Mouse (Mus musculus): Measurements from ENCODE around the gene Hist1h2bh.
A peak's percentile ranks its signal among the peaks of the same experiment; 100 is the strongest.
"Not testable (repeated sequence)": the region's sequence is repeated elsewhere in the genome, so short reads cannot be mapped to it uniquely, and the experiment has no call there.

The Hist1h2bh gene

DNA sequence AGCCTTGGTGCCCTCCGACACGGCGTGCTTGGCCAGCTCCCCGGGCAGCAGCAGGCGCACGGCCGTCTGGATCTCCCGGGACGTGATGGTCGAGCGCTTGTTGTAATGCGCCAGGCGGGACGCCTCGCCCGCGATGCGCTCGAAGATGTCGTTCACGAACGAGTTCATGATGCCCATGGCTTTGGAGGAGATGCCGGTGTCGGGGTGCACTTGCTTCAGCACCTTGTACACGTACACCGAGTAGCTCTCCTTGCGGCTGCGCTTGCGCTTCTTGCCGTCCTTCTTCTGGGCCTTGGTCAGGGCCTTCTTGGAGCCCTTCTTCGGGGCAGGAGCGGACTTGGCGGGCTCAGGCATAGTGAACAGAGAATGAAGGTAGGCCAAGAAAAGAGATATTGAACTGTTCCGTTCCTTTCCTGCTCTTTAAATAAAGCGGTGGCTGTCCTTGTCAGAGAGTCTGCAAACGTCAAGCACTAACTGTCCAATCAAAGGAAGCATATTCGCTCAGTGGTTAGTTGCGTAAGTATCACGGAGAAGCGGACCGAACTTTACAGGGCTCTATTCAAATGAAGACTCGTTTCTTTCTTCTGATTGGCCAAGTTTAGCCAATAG lies at the start of gene Hist1h2bh:
TSS of gene Hist1h2bh (minus strand) at position 394 of the 609 bp plus-strand sequence.
- DNase-seq (ENCODE audit: low spot score), result peak; percentile 95

DNA sequence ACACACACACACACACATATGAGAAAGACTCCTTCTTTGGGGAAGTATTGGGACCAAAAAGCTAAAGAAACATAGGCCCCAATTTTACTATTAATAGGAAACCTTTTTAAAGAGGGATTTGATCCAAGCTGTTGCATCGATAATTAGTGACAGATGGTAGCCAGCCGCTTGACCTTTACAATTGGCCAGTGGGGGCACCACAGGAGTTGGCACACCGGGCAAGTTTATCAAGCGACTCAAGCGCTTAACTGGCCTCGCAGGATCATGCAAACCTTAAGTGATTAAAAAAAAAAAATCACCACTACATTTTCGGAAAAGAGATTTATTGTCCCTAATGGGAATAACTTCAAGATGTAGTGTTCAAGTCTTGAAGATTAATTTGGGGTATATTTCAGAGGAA lies 49.4 kb upstream of the Hist1h2bh start:
- DNase-seq (ENCODE audit: low spot score), result no peak

DNA sequence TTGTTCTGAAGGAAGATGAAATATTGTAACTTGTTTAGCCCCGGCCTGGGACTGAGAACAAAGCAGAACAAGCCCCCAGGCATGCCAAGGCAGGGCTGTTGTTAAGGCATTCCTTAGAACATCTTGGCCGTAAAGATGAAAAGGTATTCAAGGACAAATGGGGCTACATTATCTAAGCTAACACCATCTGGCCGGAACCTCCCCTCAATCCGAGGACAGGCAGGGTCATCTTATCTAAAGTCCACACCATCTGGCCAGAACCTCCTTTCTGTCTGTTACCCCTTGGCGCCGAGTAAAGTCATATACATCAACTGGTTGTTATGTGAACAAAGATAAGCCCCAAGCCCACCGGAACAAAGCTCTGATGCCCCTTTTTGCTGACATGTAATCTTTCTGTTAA lies 48.7 kb upstream of the Hist1h2bh start:
- not testable (repeated sequence) for DNase-seq (ENCODE audit: low spot score)

DNA sequence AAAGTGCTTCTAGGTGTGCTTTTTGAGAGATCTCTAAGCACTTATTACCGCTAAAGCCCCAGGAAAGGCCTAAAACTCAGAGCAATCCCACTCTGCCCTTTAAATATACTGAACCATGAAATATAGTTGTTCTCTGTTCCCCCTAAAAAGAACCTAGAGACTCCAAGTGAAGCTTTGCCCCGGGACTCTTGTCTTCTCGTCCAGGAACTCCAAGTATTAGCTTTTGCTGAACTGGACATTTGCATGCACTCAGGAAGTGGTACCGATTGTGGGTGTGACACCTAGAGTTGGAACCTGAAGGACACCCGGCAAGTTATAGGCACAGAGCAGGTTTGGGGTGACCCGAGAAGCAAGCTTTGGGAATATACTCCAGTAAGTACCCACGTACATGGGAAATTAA lies 48.0 kb upstream of the Hist1h2bh start:
- no peak for DNase-seq (ENCODE audit: low spot score)

DNA sequence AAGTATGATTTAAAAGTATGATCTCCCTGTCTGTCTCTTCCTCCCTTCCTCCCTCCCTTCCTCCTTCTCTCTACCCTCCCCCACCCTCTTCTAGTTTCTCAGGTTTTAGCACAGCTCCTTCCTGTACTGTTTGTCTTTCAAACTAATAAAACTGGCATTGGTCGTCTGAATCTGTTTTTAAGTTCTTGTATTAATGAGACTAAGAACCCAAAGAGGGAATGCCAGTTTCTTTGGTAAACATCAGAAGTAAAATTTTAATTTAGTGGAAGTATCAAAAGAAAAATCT lies 43.7 kb upstream of the Hist1h2bh start:
- no peak for DNase-seq (ENCODE audit: low spot score)

DNA sequence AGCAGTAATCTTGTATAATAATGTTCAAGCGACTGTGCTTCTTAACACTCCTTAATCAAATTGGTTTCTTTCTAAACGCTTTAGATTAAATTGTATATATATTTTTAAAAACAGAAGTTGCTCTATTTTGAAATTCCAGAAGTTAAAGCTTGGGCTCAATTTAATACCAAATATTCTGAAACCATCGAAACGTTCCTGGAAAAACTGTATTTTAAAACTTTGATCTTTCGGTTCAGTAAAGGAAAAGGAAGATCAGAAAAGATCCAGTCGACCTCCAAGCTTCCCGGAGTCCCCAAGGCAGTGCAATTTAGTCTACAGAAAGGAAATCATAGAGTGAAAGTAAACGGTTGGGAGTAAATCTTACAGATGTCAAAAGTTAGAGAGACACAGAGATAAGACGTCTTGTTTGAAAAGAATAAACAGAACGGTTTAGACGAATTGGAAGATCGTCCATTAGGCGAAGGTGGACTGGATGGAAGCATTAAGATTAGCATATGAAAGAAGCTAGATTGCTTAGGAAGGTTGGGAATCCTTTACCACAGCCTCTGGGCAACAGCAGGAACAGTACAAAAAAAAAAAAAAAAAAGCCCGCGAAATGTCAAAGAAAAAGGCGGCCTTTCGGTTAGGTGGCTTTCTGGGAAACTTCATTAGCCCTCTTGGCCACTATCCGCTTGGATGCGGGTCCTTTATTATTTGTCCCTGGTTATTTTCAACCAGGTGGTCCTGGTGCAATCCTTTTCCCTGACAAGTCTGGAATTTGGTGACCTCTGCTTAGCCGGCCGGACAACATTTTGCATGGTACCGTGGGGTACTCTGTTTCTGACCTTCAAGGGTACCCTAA lies 43.1 kb upstream of the Hist1h2bh start:
- peak; percentile 45 for DNase-seq (ENCODE audit: low spot score)

DNA sequence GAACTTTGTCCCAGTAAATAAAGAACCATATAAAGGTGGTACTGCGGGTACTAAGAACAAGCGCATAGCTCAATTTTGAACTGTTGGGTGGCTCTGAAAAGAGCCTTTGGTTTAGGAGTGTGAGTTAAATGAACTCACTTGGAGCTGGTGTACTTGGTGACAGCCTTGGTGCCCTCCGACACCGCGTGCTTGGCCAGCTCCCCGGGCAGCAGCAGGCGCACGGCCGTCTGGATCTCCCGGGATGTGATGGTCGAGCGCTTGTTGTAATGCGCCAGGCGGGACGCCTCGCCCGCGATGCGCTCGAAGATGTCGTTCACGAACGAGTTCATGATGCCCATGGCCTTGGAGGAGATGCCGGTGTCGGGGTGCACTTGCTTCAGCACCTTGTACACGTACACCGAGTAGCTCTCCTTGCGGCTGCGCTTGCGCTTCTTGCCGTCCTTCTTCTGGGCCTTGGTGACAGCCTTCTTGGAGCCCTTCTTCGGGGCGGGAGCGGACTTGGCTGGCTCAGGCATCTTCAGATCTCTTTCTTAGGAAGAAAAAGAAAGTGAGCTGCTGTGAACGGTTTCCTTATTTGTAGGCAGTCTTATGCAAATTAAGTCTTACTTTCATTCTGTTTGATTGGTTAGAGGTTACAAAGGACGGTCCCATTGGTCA lies 42.4 kb upstream of the Hist1h2bh start:
- DNase-seq (ENCODE audit: low spot score), result peak; percentile 89

DNA sequence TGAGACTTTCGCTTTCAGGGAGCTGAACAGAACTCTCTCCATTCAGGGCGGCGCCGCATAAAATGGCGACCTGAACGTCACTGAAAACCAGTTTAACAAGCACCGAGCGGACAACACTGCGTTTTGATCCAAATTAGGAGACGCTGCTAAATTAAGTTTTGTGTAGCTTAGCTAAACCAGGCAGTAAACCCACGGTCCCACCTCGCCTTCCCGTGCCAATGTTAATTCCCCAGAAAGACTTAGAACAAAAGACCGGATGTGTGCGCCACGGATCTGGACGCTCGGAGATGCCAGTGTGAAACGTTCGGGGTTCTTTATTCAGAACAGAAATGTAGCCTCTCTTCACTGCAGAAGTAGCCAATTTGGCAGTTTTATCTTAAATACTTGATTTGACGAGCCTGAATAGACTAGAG lies 41.8 kb upstream of the Hist1h2bh start:
- peak; percentile 89 for DNase-seq (ENCODE audit: low spot score)

DNA sequence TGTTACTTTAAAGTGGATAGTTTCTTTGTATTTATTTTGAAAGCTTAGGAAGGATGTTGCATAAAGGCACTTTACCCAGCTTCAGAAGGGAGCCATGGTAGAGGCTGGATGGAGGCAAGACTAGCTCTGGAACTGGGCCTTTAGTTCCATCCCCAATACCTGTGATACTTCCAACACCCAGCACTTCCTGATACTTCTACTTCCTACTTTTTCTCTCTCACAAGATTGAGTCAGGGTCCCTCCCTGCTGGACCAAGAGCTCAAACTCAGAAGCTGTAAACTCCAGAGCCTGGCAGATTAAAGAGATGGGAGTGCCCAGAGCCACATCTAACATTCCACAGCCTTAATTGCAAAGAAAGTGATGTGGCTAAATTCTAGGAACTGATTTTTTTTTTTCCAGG lies 41.1 kb upstream of the Hist1h2bh start:
- peak; percentile 50 for DNase-seq (ENCODE audit: low spot score)

DNA sequence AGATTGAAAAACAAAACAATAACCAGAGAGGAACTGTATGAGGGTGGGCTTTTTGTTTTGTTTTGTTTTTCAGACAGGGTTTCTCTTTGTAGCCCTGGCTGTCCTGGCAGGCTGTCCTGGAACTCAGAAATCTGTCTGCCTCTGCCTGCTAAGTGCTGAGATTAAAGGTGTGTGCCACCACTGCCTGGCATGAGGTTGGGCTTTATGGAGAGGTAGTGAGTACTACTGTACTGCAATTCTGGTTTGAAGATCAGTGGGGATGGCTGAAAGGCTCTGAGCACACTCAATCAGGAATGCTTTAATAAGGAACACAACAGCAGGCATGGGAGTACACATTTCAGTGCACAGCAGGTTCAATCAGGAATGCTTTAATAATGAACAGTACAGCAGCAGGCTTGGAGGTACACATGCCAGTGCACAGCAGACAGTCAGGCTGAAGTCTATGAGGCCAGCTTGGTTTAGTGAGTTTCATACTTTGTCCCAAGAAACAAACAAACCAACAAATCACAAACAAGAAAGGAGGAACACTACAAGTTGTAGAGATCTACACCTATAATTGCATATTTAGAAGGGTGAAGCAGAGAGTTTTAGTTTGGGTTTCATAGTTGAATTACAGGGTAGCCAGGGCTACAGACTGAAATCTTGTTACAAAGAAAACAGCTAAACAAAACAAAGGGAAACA lies 40.3 kb upstream of the Hist1h2bh start:
- peak; percentile 47 for DNase-seq (ENCODE audit: low spot score)

DNA sequence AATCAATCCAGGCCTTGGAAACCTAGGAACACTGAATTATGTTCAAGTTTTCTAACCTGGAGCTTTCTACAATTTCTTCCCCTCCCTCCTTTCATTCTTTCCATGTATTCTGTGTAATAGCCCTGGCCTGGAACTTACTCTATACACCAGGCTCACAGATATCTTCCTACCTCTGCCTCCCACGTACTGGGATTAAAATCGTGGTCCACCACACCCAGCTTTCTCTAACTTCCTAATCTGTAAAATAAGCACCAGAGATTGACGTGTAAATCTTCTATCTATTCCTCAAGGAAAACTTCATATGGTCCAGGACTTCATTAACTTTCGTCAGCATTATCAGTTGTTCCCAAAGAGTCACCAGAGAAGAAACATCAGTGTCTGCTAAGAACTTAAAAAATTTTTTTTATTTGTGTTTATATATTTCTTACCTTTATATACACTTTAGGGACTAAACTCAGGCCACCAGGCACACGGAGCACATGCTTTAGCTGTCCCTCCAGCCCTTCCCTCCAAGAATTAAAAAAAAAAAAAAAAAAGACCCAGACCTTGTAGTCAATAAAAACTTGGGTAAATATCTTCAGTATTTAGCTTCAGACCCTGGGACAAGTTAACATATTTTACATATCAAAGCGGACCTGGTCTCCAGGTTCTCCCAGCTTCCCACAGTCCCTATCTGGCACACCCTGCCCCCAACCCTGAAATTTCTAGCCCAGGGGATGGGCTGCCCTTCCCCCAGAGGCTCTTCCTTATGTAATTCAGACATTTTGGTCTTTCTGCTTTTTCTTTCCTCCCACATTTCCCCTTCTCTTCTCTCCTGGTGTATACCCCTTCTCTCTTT lies 39.2 kb upstream of the Hist1h2bh start:
- peak; percentile 47 for DNase-seq (ENCODE audit: low spot score)

DNA sequence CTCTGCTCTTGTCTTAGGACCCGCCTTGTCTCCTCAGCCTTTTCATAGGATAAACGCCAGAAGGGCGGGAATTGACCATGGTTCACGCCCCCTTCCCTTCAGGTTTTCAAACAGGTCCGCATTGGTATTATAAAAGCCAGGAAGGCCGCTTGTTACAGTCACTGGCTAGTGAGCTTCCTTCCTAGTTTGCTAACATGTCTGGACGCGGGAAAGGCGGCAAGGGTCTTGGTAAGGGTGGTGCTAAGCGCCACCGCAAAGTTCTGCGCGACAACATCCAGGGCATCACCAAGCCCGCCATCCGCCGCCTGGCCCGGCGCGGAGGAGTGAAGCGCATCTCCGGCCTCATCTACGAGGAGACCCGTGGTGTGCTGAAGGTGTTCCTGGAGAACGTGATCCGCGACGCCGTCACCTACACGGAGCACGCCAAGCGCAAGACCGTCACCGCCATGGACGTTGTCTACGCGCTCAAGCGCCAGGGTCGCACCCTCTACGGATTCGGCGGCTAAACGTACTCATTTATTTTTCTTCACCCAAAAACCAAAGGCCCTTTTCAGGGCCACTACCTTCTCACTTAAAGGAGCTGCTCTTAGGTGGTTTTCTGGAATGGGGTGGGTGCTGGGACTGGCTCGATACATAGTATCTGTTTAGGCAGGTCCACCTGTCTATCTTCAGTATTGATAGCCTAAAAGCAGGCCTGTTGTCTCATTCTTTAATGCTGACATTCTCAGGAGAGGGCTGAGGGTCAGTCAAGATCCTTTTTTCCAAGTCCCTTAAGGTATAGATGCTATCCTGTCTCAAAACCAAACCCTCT lies 38.4 kb upstream of the Hist1h2bh start, which contains the start of gene Hist1h4d:
TSS of gene Hist1h4d (plus strand) at position 191 of the 811 bp plus-strand sequence.
- DNase-seq (ENCODE audit: low spot score), result peak; percentile 94

DNA sequence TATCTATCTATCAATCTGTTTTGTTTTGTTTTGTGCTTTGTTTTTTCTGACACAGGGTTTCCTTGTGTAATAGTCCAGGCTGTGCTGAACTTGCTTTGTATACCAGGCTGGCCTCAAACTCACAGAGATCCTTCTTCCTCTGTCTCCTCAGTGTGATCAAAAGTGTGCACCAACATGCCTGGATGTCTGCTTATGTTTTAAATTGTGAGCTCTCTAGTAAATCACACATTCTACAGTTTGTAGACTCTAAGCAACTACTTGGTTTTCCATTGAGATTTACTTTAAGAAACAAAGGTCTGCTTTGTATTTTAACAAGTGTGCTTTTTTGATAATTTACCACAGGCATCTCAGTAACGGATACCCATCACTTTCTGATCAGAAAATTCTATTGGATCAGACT lies 34.6 kb upstream of the Hist1h2bh start:
- no peak for DNase-seq (ENCODE audit: low spot score)

DNA sequence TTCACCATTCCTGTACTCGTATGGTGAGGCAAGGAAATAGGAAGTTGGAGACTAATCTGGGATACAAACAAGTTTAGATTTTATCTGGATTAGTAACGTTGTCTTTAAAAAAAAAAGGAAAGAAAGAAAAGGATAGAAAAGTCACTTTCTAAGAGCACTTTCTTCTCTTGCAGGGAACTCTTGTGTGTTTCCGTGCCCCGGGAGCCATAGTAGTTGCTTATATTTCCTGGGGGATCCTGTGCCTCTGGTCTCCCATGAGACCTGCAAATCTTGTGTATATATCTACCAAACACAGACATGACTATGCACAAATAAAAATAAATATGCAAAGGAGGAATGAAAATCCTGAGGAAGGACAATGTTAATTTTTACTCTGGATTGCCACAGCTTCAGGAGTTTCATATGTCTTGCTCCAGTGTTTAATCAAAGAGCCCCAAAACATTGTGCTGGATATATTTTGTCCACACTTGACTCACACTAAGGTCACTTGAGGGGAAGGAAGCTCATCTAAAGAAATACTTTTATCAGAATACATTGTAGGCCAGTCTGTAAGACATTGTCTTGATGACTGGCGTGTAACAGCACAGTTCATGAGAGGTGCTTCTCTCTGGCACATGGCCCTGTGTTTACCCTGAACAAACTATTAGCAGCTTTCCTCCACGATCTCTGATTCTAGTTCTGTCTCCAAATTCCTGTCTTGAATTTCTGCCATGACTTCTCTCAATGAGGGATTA lies 33.9 kb upstream of the Hist1h2bh start:
- no peak for DNase-seq (ENCODE audit: low spot score)

DNA sequence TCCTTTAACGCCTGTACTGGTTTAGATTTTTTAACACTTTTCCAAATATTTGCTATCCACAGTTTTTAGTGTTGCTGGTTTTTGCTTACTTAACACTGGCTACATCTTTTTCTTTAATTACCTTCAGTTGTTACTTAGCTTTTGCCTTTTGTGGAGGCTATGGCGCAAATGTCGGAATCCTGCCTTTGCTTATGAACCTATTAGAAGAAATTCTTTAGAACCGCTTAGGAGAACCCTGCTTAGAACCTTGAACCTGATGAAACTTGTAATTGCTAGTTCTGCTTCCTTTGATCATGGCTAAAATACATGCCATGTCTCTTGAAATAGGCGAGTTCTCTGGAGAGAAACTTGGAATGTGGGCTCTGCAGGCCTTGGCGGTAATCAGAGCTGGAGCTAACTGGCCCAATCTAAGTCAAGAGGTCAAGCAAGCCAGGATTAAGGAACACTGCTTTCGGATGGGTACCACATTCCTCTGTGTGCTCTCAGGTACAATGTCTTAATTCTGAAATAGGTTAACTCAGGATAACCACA lies 33.2 kb upstream of the Hist1h2bh start:
- peak; percentile 74 for DNase-seq (ENCODE audit: low spot score)

DNA sequence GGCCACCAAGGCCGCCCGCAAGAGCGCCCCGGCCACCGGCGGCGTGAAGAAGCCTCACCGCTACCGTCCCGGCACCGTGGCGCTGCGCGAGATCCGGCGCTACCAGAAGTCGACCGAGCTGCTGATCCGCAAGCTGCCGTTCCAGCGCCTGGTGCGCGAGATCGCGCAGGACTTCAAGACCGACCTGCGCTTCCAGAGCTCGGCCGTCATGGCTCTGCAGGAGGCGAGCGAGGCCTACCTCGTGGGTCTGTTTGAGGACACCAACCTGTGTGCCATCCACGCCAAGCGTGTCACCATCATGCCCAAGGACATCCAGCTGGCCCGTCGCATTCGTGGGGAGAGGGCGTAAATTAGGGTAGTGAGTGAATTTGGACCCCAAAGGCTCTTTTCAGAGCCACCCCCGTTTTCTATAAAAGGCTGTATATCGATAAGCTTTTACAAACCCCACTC lies 32.7 kb upstream of the Hist1h2bh start:
- not testable (repeated sequence) for DNase-seq (ENCODE audit: low spot score)

DNA sequence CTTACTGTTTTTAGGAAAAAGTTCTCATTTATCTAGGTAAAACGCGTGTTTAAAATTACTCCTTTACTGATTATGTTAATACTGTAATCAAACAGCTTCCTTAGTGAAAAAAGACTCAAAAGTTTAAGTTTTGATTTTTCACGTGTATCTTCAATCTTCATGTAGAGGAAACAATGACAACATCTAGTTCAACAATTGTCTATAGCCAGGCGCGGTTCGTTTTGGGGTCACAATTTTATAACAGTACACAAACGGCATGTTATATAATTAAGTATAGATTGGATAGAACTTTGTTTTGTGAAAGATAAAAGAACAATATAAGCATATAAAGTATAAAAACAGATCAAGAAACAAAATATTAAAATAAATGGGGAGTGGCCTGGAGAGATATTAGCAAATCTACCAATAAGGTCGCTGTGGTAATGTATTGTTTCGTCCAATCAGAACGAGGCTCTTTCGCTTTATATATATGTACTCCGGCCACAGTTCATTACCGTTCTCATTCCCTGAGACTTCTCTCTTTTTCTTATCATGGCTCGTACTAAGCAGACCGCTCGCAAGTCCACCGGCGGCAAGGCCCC lies 32.2 kb upstream of the Hist1h2bh start, which contains the start of gene Hist1h3d:
TSS of gene Hist1h3d (plus strand) at position 493 of the 581 bp plus-strand sequence.
- peak; percentile 89 for DNase-seq (ENCODE audit: low spot score)

DNA sequence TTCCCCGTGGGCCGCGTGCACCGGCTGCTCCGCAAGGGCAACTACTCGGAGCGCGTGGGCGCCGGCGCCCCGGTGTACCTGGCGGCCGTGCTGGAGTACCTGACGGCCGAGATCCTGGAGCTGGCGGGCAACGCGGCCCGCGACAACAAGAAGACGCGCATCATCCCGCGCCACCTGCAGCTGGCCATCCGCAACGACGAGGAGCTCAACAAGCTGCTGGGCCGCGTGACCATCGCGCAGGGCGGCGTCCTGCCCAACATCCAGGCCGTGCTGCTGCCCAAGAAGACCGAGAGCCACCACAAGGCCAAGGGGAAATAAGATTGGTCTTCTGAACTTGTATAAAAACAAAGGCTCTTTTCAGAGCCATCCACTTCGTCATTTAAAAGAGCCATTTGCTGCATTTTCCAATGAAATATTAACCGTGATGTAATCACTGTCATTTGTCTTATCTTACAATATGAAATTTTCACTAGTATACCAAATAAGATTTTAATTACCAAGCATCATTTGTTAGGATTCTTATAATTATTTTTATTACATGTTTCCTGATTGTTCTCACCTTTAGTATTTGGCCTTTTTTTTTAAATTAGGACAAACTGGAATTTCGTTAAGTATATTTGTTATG lies 31.5 kb upstream of the Hist1h2bh start:
- not testable (repeated sequence) for DNase-seq (ENCODE audit: low spot score)
